Mouse (Mus musculus) layer of hippocampus, adult 9-10 months (tissue): ENCODE results near the gene Jade2.
"Not testable (repeated sequence)": the region's sequence is repeated elsewhere in the genome, so short reads cannot be mapped to it uniquely, and the experiment has no call there.

Source experiments
- DNase-seq: peaks from one replicate; pipeline ENCODE4 v3.0.0; 2022; ENCODE audit warnings: low spot score

Gene Jade2

DNA sequence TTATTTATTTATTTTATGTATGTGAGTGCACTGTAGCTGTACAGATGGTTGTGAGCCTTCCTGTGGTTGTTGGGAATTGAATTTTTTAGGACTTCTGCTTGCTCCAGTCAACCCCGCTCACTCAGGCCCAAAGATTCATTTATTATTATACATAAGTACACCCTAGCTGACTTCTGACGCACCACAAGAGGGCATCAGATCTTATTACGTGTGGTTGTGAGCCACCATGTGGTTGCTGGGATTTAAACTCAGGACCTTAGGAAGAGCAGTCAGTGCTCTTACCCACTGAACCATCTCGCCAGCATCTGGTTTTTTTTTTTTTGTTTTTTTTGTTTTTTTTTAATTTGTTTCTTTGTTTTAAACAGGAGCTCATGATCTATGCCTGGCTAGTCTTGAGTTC, 67.7 kb downstream of the Jade2 start:
- not testable (repeated sequence) for DNase-seq

DNA sequence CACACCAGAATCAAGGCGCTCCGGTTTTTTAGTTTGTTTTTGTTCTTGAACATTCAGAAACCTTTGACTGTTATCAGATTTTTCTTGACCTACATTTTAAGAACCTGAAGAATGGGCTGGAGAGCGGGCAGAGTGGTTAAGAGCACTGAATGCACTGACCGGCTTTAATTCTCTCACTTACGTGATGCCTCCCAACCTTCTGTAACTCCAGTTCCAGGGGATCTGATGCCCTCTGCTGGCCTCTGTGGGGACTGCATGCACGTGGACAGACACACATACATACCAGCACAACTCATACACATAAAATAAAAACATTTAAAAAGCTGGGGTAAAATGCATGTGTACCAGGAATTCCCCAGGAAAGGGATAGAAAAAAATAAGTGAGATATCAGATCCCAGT, 71.5 kb downstream of the Jade2 start:
- DNase-seq, result no peak

DNA sequence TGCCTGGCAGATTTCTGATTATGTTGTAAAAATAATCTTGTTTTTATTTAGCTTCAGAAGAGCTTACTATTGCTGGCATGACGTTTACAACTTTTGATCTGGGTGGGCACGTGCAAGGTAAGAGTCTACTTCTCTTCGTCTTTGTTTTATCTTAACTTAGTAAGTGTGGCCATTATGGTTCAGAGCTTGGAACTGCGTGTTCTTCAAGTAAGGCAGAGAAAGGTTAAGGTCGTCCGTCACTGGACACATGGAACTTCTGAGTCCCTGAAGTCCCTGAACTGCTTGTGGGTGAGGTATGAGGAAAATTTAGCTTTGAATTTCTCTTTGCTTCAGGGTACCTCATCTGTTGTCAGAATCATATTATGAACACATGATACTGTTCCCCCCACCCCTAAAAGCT, 74.7 kb downstream of the Jade2 start:
- DNase-seq, result no peak

DNA sequence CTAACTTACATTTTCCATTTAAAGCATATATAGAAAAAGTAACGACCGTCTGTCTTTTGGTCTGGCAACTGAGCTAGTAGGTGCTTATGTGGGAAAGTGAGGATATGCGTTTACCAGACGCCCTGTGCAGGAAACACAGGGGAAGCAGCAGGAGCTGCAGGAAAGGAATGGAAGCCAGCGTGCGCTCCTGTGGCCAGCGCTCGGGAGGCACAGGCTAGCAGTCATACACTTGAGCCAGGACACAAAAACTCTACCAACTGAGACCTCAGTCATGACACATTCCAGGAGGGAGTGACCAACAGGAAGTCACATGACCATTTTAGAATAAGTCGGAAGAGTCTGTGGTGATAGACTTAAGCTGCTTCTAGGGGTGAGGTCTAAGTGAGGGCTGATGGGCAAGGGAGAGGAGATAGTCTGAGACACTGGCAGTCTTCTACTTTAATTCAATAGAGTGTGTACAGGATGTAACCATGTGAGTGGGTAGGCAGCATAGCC, 76.6 kb downstream of the Jade2 start:
- DNase-seq, result no peak

DNA sequence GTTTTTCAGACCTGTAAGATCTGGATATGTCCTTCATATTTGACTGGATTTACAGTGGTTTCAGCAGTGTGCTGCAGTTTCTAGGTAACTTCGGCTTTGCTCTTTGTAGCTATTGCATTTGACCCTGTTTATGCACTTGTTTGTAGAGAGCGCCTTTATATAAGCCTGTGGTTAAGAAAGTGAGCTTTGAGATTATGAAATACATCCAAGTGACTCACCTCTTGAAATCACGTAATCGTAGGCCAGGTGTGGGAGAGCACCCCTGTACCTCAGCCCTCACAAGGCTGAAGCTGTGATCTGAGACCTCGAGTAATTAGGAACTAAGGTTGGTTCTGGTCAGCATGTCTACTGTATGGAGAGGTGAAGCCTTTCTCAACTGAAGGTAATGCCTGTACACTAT, 80.0 kb downstream of the Jade2 start:
- DNase-seq, result no peak

DNA sequence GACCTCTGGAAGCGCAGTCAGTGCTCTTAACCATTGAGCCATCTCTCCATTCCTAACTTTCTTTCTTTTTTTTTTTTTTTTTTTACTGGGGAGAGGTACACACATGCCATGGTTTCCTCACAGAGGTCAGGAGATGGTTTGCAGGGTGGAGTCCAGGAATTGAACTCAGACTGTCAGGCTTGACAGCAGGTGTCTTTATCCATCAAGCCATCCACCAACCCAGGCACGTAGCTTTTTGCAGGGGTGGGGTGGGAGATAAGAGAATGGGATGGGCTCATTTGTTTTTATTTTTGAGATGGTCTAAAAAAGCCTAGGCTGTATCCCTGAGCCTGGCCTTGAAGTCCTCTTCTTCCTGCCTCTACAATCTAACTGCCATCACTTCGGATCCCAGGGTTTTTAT, 81.9 kb downstream of the Jade2 start:
- no peak for DNase-seq

DNA sequence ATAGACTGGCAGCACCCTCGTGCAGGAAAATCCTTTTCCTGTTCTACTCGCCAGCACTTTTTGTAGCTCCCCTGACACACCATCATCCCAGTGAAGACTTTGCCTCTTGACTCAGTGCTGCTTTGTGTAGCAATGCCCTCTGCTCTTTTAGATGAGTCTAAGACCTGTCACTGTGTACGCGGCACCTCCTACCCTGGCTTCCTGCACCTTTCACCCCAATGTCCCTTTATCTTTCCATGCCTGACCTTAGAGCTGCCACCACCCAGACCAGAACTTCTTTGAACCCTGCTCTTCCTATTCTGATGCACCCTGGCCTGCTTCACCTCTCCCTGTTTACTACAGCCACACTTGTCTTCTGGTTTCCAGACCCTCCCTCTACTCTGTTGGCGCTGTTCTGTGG, 89.2 kb downstream of the Jade2 start:
- no peak for DNase-seq

DNA sequence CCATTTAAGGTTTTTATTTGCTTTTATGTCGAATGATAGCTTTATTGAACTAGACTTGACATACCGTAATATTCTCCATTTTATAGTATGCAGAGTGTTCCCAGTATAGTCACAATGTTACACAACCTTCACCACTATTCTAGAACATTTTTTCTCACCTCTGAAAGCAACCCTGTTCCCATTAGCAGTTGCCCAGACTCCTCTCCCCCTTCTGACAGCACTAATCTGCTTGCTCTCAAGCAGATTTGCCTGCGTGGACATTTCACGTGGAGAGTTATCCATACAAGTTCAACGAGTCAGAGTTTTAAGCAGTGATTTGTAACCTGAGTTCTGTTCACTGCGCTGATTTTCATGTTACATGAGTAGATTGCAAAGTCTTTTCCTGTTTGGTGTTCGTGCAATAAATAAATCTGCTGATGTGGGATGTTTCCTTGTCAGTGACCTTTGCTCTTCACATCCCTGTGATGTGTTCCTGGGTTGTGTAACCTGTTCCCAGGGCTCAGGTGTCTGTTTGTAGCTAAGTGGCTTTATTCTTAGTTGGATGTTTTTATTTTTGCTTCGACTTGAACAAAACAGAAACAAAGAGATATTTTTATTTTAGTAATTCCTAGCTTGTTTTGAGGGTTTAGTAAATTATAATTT, 89.8 kb downstream of the Jade2 start:
- DNase-seq, result no peak

DNA sequence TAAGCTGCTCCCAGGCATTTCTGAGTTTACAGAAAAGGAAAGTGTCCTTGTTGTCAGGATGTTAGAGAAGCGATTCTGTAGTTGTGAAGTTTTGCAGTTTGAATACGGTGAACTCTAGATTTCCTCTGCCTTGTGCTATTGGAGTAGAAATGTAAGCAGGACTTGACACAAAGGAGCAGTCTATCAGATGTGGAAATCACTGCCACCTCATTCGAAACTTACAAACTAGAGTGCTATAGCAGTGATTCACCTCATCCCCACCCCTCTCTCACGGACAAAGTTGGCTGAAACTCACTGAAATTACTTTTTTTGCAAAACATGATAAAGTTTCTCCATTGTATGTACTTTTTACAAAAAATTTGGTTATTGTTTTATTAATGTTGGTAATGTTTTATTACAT, 92.6 kb downstream of the Jade2 start:
- DNase-seq, result no peak

DNA sequence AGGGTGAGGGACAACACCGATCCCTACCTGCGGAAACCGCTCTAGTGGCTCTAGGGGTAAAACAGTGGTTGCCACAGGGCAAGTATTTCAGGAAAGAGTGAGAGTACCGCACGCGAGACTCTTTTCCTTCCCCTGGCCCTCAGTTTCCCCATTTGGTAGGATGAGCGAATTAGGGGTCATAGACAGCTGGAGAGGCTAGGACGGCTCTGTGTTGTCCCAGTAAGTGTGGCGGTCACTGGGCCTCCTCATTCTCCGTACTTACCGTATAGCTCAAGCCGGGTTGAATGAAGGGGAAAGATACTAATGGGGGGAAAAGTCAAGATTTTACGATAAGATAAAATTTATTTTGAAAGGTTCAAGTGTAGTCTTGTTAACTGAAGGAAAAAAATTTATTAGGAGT, 93.5 kb downstream of the Jade2 start:
- no peak for DNase-seq
